Mouse (Mus musculus) kidney, adult 2 months (tissue): ENCODE data around the gene Dusp13.

Source experiments
- CTCF ChIP-seq: fragments of 200-500 bp; conservative IDR thresholded peaks from 2 replicates; pipeline ENCODE4 v1.5.1; 2011; ENCODE audit warnings: low read depth, mild to moderate bottlenecking, control low read depth, low read length, moderate library complexity, mixed read lengths; ENCODE audit not compliant: insufficient read depth, insufficient read length
- POLR2A ChIP-seq: fragments of 200-500 bp; IDR thresholded peaks from one replicate; pipeline ENCODE4 v1.6.1; 2011; ENCODE audit warnings: low read depth, low read length, control low read depth

- TF ChIP-seq CTCF (no peak), POLR2A (no peak)
Observed at GRCm38 (mm10) chr14:21705462-21705861, 45.5 kb downstream of the Dusp13 start.
